Mouse (Mus musculus) heart, embryonic 13.5 days (tissue): Measurements from ENCODE around the gene Defb45. TPM values are rescaled to one million over a fixed set of nuclear protein-coding genes. Genes with fewer than 3 reads are reported as not detected.

Experiments used
- ATAC-seq: fragments of 200-750 bp; cut with Nextera tagmentation; 2 replicates; pipeline ENCODE4 v1.8.0; 2017; ENCODE audit warnings: moderate TSS enrichment; ENCODE audit not compliant: insufficient number of reproducible peaks, low FRiP score, low TSS enrichment; ENCODE audit errors: extremely low read depth
- H3K27ac ChIP-seq: fragments of 300-500 bp; sonication (generic); replicated peaks from 2 replicates; pipeline ENCODE4 v1.5.1; 2015; ENCODE audit warnings: moderate library complexity, mild to moderate bottlenecking, inconsistent platforms
- H3K27me3 ChIP-seq: fragments of 300-500 bp; sonication (generic); replicated peaks from 2 replicates; pipeline ENCODE4 v1.6.1; 2015; ENCODE audit warnings: mild to moderate bottlenecking, inconsistent platforms
- H3K36me3 ChIP-seq: fragments of 300-500 bp; sonication (generic); 2 replicates; pipeline ENCODE4 v1.6.1; 2015; ENCODE audit warnings: mild to moderate bottlenecking, inconsistent platforms
- H3K4me1 ChIP-seq: fragments of 300-500 bp; sonication (generic); 2 replicates; pipeline ENCODE4 v1.6.1; 2015; ENCODE audit warnings: inconsistent platforms
- H3K4me2 ChIP-seq: fragments of 300-500 bp; sonication (generic); 2 replicates; pipeline ENCODE4 v1.6.1; 2015; ENCODE audit warnings: inconsistent platforms, mild to moderate bottlenecking, moderate library complexity
- H3K4me3 ChIP-seq: fragments of 300-500 bp; sonication (generic); 2 replicates; pipeline ENCODE4 v1.5.1; 2015; ENCODE audit warnings: moderate library complexity, mild to moderate bottlenecking, inconsistent platforms
- H3K9ac ChIP-seq: fragments of 300-500 bp; sonication (generic); 2 replicates; pipeline ENCODE4 v1.6.1; 2015; ENCODE audit warnings: inconsistent platforms, mild to moderate bottlenecking, moderate library complexity
- H3K9me3 ChIP-seq: fragments of 300-500 bp; sonication (generic); 2 replicates; pipeline ENCODE4 v1.6.1; 2016; ENCODE audit warnings: inconsistent platforms
- WGBS: fragments of 180-500 bp; shearing (Covaris S2); methylation state at CpG from one replicate; pipeline ENCODE4 v1.1.7; 2015; ENCODE audit warnings: mixed read lengths; 5-methylcytosine and 5-hydroxymethylcytosine counted together
- polyA plus RNA-seq: library from polyadenylated mRNA; unstranded; fragments of >200 nt; fragmentation: Nextera tagmentation; extraction: Ambion mirVana; gene quantifications from 2 replicates; pipeline ENCODE4 v1.2.1, GENCODE M21; 2015

The Defb45 gene
- polyA plus RNA-seq, 1 experiment from 2014 or later, result not detected

GRCm38 (mm10) chr2:152607746-152608145, 8.5 kb upstream of the Defb45 start:
- ATAC-seq, result no peak
- no peak overlapping the region for H3K9ac ChIP-seq
- no peaks in the 10 kb centered on the region for H3K9me3 ChIP-seq
- no peaks in the 10 kb centered on the region for H3K4me1 ChIP-seq
- 54% methylated on average over 6 of the region's 6 CpGs for WGBS
- H3K36me3 ChIP-seq, result no peaks in the 10 kb centered on the region
- H3K27ac ChIP-seq, result no peak overlapping the region
- H3K4me3 ChIP-seq, result no peak overlapping the region
- no peaks in the 10 kb centered on the region for H3K27me3 ChIP-seq
- H3K4me2 ChIP-seq, result no peak overlapping the region

GRCm38 (mm10) chr2:152604057-152604456, 4.9 kb upstream of the Defb45 start, which contains the start of gene Defb36:
Gene Defb36, plus strand, starts transcription at chr2:152604327.
- no peaks in the 10 kb centered on the region for H3K36me3 ChIP-seq

GRCm38 (mm10) chr2:152601275-152601960, 2.2 kb upstream of the Defb45 start:
- no peaks in the 10 kb centered on the region for H3K27me3 ChIP-seq
- no peak overlapping the region for H3K4me3 ChIP-seq
- H3K36me3 ChIP-seq, result no peaks in the 10 kb centered on the region
- no peak overlapping the region for H3K9ac ChIP-seq
- no peaks in the 10 kb centered on the region for H3K9me3 ChIP-seq
- no peak overlapping the region for H3K4me2 ChIP-seq
- WGBS, result 61% methylated on average over 4 of the region's 4 CpGs
- ATAC-seq, result no peak
- no peak overlapping the region for H3K27ac ChIP-seq
- no peaks in the 10 kb centered on the region for H3K4me1 ChIP-seq

More at GRCm38 (mm10) chr2:152604057-152604456, 4.9 kb upstream of the Defb45 start, which contains the start of gene Defb36:
- no peak within 1 kb of the TSS for H3K4me2 ChIP-seq
- 77% methylated on average over 15 of the region's 15 CpGs for WGBS
- H3K9ac ChIP-seq, result no peak within 1 kb of the TSS
- H3K27me3 ChIP-seq, result no peaks in the 10 kb centered on the region
- no peaks in the 10 kb centered on the region for H3K4me1 ChIP-seq
- ATAC-seq, result no peak
- H3K27ac ChIP-seq, result no peak within 1 kb of the TSS
- no peaks in the 10 kb centered on the region for H3K9me3 ChIP-seq
- H3K4me3 ChIP-seq, result no peak within 1 kb of the TSS

GRCm38 (mm10) chr2:152600076-152600475, 877 bp upstream of the Defb45 start:
- ATAC-seq, result no peak
- H3K4me1 ChIP-seq, result no peaks in the 10 kb centered on the region
- 74% methylated on average over 6 of the region's 6 CpGs for WGBS
- H3K36me3 ChIP-seq, result no peaks in the 10 kb centered on the region
- no peak overlapping the region for H3K4me2 ChIP-seq
- no peak overlapping the region for H3K27ac ChIP-seq
- H3K27me3 ChIP-seq, result no peaks in the 10 kb centered on the region
- no peak overlapping the region for H3K9ac ChIP-seq
- H3K4me3 ChIP-seq, result no peak overlapping the region
- H3K9me3 ChIP-seq, result no peaks in the 10 kb centered on the region

GRCm38 (mm10) chr2:152589021-152589420, 10.2 kb downstream of the Defb45 start:
- peaks cover 13% of the 10 kb centered on the region for H3K4me1 ChIP-seq
- no peak overlapping the region for H3K4me3 ChIP-seq
- no peaks in the 10 kb centered on the region for H3K9me3 ChIP-seq
- H3K36me3 ChIP-seq, result no peaks in the 10 kb centered on the region
- no peak overlapping the region for H3K27ac ChIP-seq
- 44% methylated on average over 6 of the region's 6 CpGs for whole genome bisulfite sequencing
- H3K4me2 ChIP-seq, result no peak overlapping the region
- H3K27me3 ChIP-seq, result no peaks in the 10 kb centered on the region
- no peak for ATAC-seq
- no peak overlapping the region for H3K9ac ChIP-seq

GRCm38 (mm10) chr2:152588450-152588849, 10.7 kb downstream of the Defb45 start:
- Histone ChIP-seq H3K4me3 (no peak overlapping the region), H3K27me3 (no peaks in the 10 kb centered on the region), H3K36me3 (no peaks in the 10 kb centered on the region), H3K9me3 (no peaks in the 10 kb centered on the region), H3K9ac (no peak overlapping the region), H3K4me1 (peaks cover 13% of the 10 kb centered on the region), H3K4me2 (no peak overlapping the region), H3K27ac (no peak overlapping the region)
- WGBS, result 32% methylated on average over 2 of the region's 2 CpGs
- ATAC-seq, result no peak

- 79% methylated on average over 4 of the region's 4 CpGs for WGBS
- no peak for ATAC-seq
- H3K36me3 ChIP-seq, result no peaks in the 10 kb centered on the region
- no peaks in the 10 kb centered on the region for H3K27me3 ChIP-seq
- peaks cover 13% of the 10 kb centered on the region for H3K4me1 ChIP-seq
- H3K4me2 ChIP-seq, result no peak overlapping the region
- H3K27ac ChIP-seq, result no peak overlapping the region
- H3K9me3 ChIP-seq, result no peaks in the 10 kb centered on the region
- H3K4me3 ChIP-seq, result no peak overlapping the region
- no peak overlapping the region for H3K9ac ChIP-seq
These were observed 12.2 kb downstream of the Defb45 start for GRCm38 (mm10) chr2:152586926-152587560.

GRCm38 (mm10) chr2:152580612-152581011, 18.6 kb downstream of the Defb45 start:
- H3K27ac ChIP-seq, result no peak overlapping the region
- no peaks in the 10 kb centered on the region for H3K27me3 ChIP-seq
- no peak overlapping the region for H3K4me2 ChIP-seq
- H3K9ac ChIP-seq, result no peak overlapping the region
- H3K4me1 ChIP-seq, result peaks cover 11% of the 10 kb centered on the region
- no peaks in the 10 kb centered on the region for H3K9me3 ChIP-seq
- no peak for ATAC-seq
- no peak overlapping the region for H3K4me3 ChIP-seq
- 47% methylated on average over 11 of the region's 11 CpGs for WGBS
- no peaks in the 10 kb centered on the region for H3K36me3 ChIP-seq

- Histone ChIP-seq H3K4me2 (no peak within 1 kb of the TSS), H3K27ac (no peak within 1 kb of the TSS), H3K27me3 (no peaks in the 10 kb centered on the region), H3K4me1 (peaks cover 11% of the 10 kb centered on the region), H3K36me3 (no peaks in the 10 kb centered on the region), H3K9me3 (no peaks in the 10 kb centered on the region), H3K9ac (no peak within 1 kb of the TSS), H3K4me3 (no peak within 1 kb of the TSS)
- 45% methylated on average over 7 of the region's 7 CpGs for WGBS
- no peak for ATAC-seq
These were observed 19.1 kb downstream of the Defb45 start, which contains the start of gene Defb19 for GRCm38 (mm10) chr2:152580107-152580506. Gene Defb19, minus strand, starts transcription at chr2:152580312.

GRCm38 (mm10) chr2:152573484-152573883, 25.7 kb downstream of the Defb45 start:
- ATAC-seq, result no peak
- H3K4me1 ChIP-seq, result no peaks in the 10 kb centered on the region
- no peak overlapping the region for H3K27ac ChIP-seq
- 78% methylated on average over 8 of the region's 8 CpGs for WGBS
- no peak overlapping the region for H3K4me2 ChIP-seq
- peaks cover 2% of the 10 kb centered on the region; the same call in 1 of the 2 replicates for H3K27me3 ChIP-seq
- H3K4me3 ChIP-seq, result no peak overlapping the region
- H3K36me3 ChIP-seq, result no peaks in the 10 kb centered on the region
- no peak overlapping the region for H3K9ac ChIP-seq
- H3K9me3 ChIP-seq, result no peaks in the 10 kb centered on the region

- no peak within 1 kb of the TSS for H3K27ac ChIP-seq
- H3K9me3 ChIP-seq, result no peaks in the 10 kb centered on the region
- H3K4me2 ChIP-seq, result no peak within 1 kb of the TSS
- H3K4me3 ChIP-seq, result no peak within 1 kb of the TSS
- H3K27me3 ChIP-seq, result peaks cover 2% of the 10 kb centered on the region; the same call in 1 of the 2 replicates
- WGBS, result 56% methylated on average over 11 of the region's 11 CpGs
- no peaks in the 10 kb centered on the region for H3K36me3 ChIP-seq
- ATAC-seq, result no peak
- H3K4me1 ChIP-seq, result no peaks in the 10 kb centered on the region
- H3K9ac ChIP-seq, result no peak within 1 kb of the TSS
These were observed 26.9 kb downstream of the Defb45 start, which contains the start of gene Defb21 for GRCm38 (mm10) chr2:152572114-152572794. Gene Defb21, plus strand, starts transcription at chr2:152572744.
